Mouse (Mus musculus): Measurements from ENCODE around the gene Olfr96.
"Not testable (repeated sequence)": the region's sequence is repeated elsewhere in the genome, so short reads cannot be mapped to it uniquely, and the experiment has no call there.

The Olfr96 gene

GRCm38 (mm10) chr17:37219846-37220245 lies at the start of gene Olfr96:
Gene Olfr96, plus strand, starts transcription at chr17:37220146.
- ChIA-PET POLR2A (no interaction called here), CTCF (interaction anchor here in 1 of 4 experiments (0.6 kb wide), 1 partner anchor 214 kb away, joined by 3 read pairs; no protein-coding TSS in a partner anchor)

- POLR2A ChIA-PET, result interaction anchor here in 1 of 4 experiments (0.9 kb wide), 1 partner anchor 12 kb away, joined by 5 read pairs; no protein-coding TSS in a partner anchor
Observed at GRCm38 (mm10) chr17:37185474-37185873, 34.5 kb upstream of the Olfr96 start.

GRCm38 (mm10) chr17:37190711-37191110 lies 29.2 kb upstream of the Olfr96 start:
- POLR2A ChIA-PET, result interaction anchor here in 3 of 4 experiments (0.6 to 4.1 kb wide), 28 partner anchors 9 to 831 kb away, joined by 3 to 31 read pairs (median 4); partner anchors contain the start of genes 2410137M14Rik (in 1 of the 3) and Trim15 (in 1 of the 3)
- CTCF ChIA-PET, result interaction anchor here in 2 of 4 experiments (0.6 to 1.7 kb wide), 8 partner anchors 28 to 1322 kb away, joined by 3 to 5 read pairs (median 4); no protein-coding TSS in a partner anchor

More at GRCm38 (mm10) chr17:37185474-37185873, 34.5 kb upstream of the Olfr96 start:
- CTCF ChIA-PET, result no interaction called here

GRCm38 (mm10) chr17:37193032-37193431 lies 26.9 kb upstream of the Olfr96 start:
- CTCF ChIA-PET, result interaction anchor here in 1 of 4 experiments (0.9 kb wide), 1 partner anchor 108 kb away, joined by 3 read pairs; no protein-coding TSS in a partner anchor
- POLR2A ChIA-PET, result interaction anchor here in 2 of 4 experiments (0.6 to 13.4 kb wide), 6 partner anchors 13 to 220 kb away, joined by 3 to 174 read pairs (median 4); no protein-coding TSS in a partner anchor

GRCm38 (mm10) chr17:37193656-37194055 lies 26.3 kb upstream of the Olfr96 start, which contains the start of gene Ubd:
Gene Ubd, plus strand, starts transcription at chr17:37193892.
- POLR2A ChIA-PET, result interaction anchor here in 2 of 4 experiments (0.6 to 13.4 kb wide), 6 partner anchors 110 to 221 kb away, joined by 3 to 174 read pairs (median 4); no protein-coding TSS in a partner anchor
- CTCF ChIA-PET, result interaction anchor here in 1 of 4 experiments (0.5 kb wide), 1 partner anchor 110 kb away, joined by 4 read pairs; no protein-coding TSS in a partner anchor

- POLR2A ChIA-PET, result interaction anchor here in 3 of 4 experiments (0.8 to 13.4 kb wide), 10 partner anchors 111 to 352 kb away, joined by 3 to 174 read pairs (median 4); no protein-coding TSS in a partner anchor
- CTCF ChIA-PET, result interaction anchor here in 2 of 4 experiments (0.6 to 1.0 kb wide), 2 partner anchors 111 kb away, joined by 3 to 7 read pairs; no protein-coding TSS in a partner anchor
Observed at GRCm38 (mm10) chr17:37194782-37195181, 25.2 kb upstream of the Olfr96 start.

GRCm38 (mm10) chr17:37196845-37197724 lies 22.9 kb upstream of the Olfr96 start:
- CTCF ChIA-PET, result interaction anchor here (0.6 to 2.5 kb wide), 12 partner anchors 14 to 360 kb away, joined by 3 to 22 read pairs (median 4); partner anchors contain the start of gene Trim26 (in 1 of the 4)
- POLR2A ChIA-PET, result interaction anchor here (0.6 to 13.4 kb wide), 32 partner anchors 9 to 364 kb away, joined by 3 to 174 read pairs (median 4); partner anchors contain the start of gene Trim26 (in 2 of the 4)

- ChIA-PET POLR2A (interaction anchor here in 3 of 4 experiments (0.5 to 13.4 kb wide), 4 partner anchors 11 to 121 kb away, joined by 4 to 174 read pairs (median 5); no protein-coding TSS in a partner anchor), CTCF (interaction anchor here in 2 of 4 experiments (0.6 to 1.5 kb wide), 2 partner anchors 22 to 117 kb away, joined by 3 to 4 read pairs; no protein-coding TSS in a partner anchor)
Observed at GRCm38 (mm10) chr17:37200894-37201293, 19.1 kb upstream of the Olfr96 start, which contains the start of gene Olfr94. Gene Olfr94, minus strand, starts transcription at chr17:37200994.

- POLR2A ChIA-PET, result interaction anchor here (0.5 to 13.4 kb wide), 18 partner anchors 11 to 936 kb away, joined by 3 to 174 read pairs (median 4); partner anchors contain the start of genes Trim26 (in 2 of the 4) and Trim15 (in 1 of the 4)
Observed at GRCm38 (mm10) chr17:37203206-37203916, 16.6 kb upstream of the Olfr96 start.

GRCm38 (mm10) chr17:37203917-37204236 lies 16.1 kb upstream of the Olfr96 start:
- ChIA-PET CTCF (interaction anchor here (0.5 to 3.6 kb wide), 71 partner anchors 8 to 1715 kb away, joined by 3 to 57 read pairs (median 4); partner anchors contain the start of genes Gabbr1 (in 2 of the 4), Trim26 (in 2 of the 4), Olfr95 (in 1 of the 4) and Trim15 (in 1 of the 4)), POLR2A (interaction anchor here (0.5 to 13.4 kb wide), 18 partner anchors 11 to 935 kb away, joined by 3 to 174 read pairs (median 4); partner anchors contain the start of genes Trim26 (in 2 of the 4) and Trim15 (in 1 of the 4))

More at GRCm38 (mm10) chr17:37203206-37203916, 16.6 kb upstream of the Olfr96 start:
- CTCF ChIA-PET, result interaction anchor here (0.5 to 3.6 kb wide), 73 partner anchors 8 to 1714 kb away, joined by 3 to 57 read pairs (median 4); partner anchors contain the start of genes Gabbr1 (in 2 of the 4), Trim26 (in 2 of the 4), Olfr95 (in 1 of the 4) and Trim15 (in 1 of the 4)

- ChIA-PET POLR2A (interaction anchor here in 2 of 4 experiments (0.7 to 1.3 kb wide), 4 partner anchors 13 to 351 kb away, joined by 3 to 7 read pairs (median 4); no protein-coding TSS in a partner anchor), CTCF (interaction anchor here (0.5 to 1.3 kb wide), 12 partner anchors 13 to 856 kb away, joined by 3 to 7 read pairs (median 3); no protein-coding TSS in a partner anchor)
Observed at GRCm38 (mm10) chr17:37210884-37211768, 8.8 kb upstream of the Olfr96 start.

- POLR2A ChIA-PET, result no interaction called here
- CTCF ChIA-PET, result interaction anchor here in 2 of 4 experiments (0.5 to 1.2 kb wide), 2 partner anchors 9 to 10 kb away, joined by 3 read pairs; no protein-coding TSS in a partner anchor
Observed at GRCm38 (mm10) chr17:37213018-37213417, 6.9 kb upstream of the Olfr96 start, which contains the start of gene Olfr95. Gene Olfr95, minus strand, starts transcription at chr17:37213118.

GRCm38 (mm10) chr17:37218486-37218885 lies 1.5 kb upstream of the Olfr96 start:
- ChIA-PET POLR2A (no interaction called here), CTCF (interaction anchor here in 1 of 4 experiments (1.1 kb wide), 1 partner anchor 13 kb away, joined by 3 read pairs; no protein-coding TSS in a partner anchor)

GRCm38 (mm10) chr17:37221879-37222278 lies 1.9 kb downstream of the Olfr96 start:
- POLR2A ChIA-PET, result no interaction called here
- CTCF ChIA-PET, result no interaction called here

GRCm38 (mm10) chr17:37237230-37237629 lies 17.3 kb downstream of the Olfr96 start, which contains the start of gene Olfr97:
Gene Olfr97, minus strand, starts transcription at chr17:37237330.
- POLR2A ChIA-PET, CTCF ChIA-PET: not testable (repeated sequence)

- POLR2A ChIA-PET, result interaction anchor here in 2 of 4 experiments (0.6 to 1.6 kb wide), 5 partner anchors 18 to 777 kb away, joined by 3 to 5 read pairs (median 3); no protein-coding TSS in a partner anchor
Observed at GRCm38 (mm10) chr17:37242198-37242597, 22.3 kb downstream of the Olfr96 start.

More at GRCm38 (mm10) chr17:37242198-37242597, 22.3 kb downstream of the Olfr96 start:
- CTCF ChIA-PET, result interaction anchor here in 3 of 4 experiments (0.6 to 0.9 kb wide), 3 partner anchors 232 to 891 kb away, joined by 3 to 13 read pairs (median 3); no protein-coding TSS in a partner anchor
